Mouse (Mus musculus): ENCODE data around the gene Hoxc8. TPM values are rescaled to one million over a fixed set of nuclear protein-coding genes. Genes with fewer than 3 reads are reported as not detected.
A peak's percentile ranks its signal among the peaks of the same experiment; 100 is the strongest.

The Hoxc8 gene
- polyA plus RNA-seq, 1 experiment: 2.6 TPM

- Histone ChIP-seq H3K4me3 (replicated peaks; ENCODE audit: control insufficient read depth, low read depth, low read length) (no peak overlapping the region), H3K27ac (ENCODE audit: control insufficient read depth, insufficient read depth, low read depth, low read length, poor library complexity) (no peak overlapping the region), H3K4me1 (ENCODE audit: control insufficient read depth, insufficient read depth, low read length) (no peaks in the 10 kb centered on the region)
- 14% methylated on average over 13 of the region's 13 CpGs for WGBS
- TF ChIP-seq POLR2A (IDR thresholded peaks at IDR 0.05; ENCODE audit: borderline replicate concordance, control insufficient read depth, low read depth, low read length): no peak
- TF ChIP-seq CTCF (IDR thresholded peaks at IDR 0.05; ENCODE audit: control insufficient read depth, insufficient read depth, low read length): no peak
Measured at GRCm38 (mm10) chr15:102962492-102962891, 27.9 kb upstream of the Hoxc8 start.

GRCm38 (mm10) chr15:102963259-102963658 is 27.1 kb upstream of the Hoxc8 start:
- WGBS: 12% methylated on average over 8 of the region's 8 CpGs
- Histone ChIP-seq H3K27ac (ENCODE audit: control insufficient read depth, insufficient read depth, low read depth, low read length, poor library complexity) (no peak overlapping the region), H3K4me3 (replicated peaks; ENCODE audit: control insufficient read depth, low read depth, low read length) (no peak overlapping the region), H3K4me1 (ENCODE audit: control insufficient read depth, insufficient read depth, low read length) (no peaks in the 10 kb centered on the region)
- TF ChIP-seq POLR2A (IDR thresholded peaks at IDR 0.05; ENCODE audit: borderline replicate concordance, control insufficient read depth, low read depth, low read length) (no peak), CTCF (IDR thresholded peaks at IDR 0.05; ENCODE audit: control insufficient read depth, insufficient read depth, low read length) (no peak)

GRCm38 (mm10) chr15:102963671-102964640 is 26.5 kb upstream of the Hoxc8 start:
- H3K4me3 ChIP-seq (replicated peaks; ENCODE audit: control insufficient read depth, low read depth, low read length): no peak overlapping the region
- TF ChIP-seq CTCF (IDR thresholded peaks at IDR 0.05; ENCODE audit: control insufficient read depth, insufficient read depth, low read length) (no peak), POLR2A (IDR thresholded peaks at IDR 0.05; ENCODE audit: borderline replicate concordance, control insufficient read depth, low read depth, low read length) (no peak)
- 4% methylated on average over 28 of the region's 28 CpGs for WGBS
- no peaks in the 10 kb centered on the region for H3K4me1 ChIP-seq (ENCODE audit: control insufficient read depth, insufficient read depth, low read length)
- no peak overlapping the region for H3K27ac ChIP-seq (ENCODE audit: control insufficient read depth, insufficient read depth, low read depth, low read length, poor library complexity)

GRCm38 (mm10) chr15:102965003-102965891 is 25.2 kb upstream of the Hoxc8 start:
- WGBS: 13% methylated on average over 26 of the region's 26 CpGs
- no peak for TF ChIP-seq CTCF (IDR thresholded peaks at IDR 0.05; ENCODE audit: control insufficient read depth, insufficient read depth, low read length)
- no peak for TF ChIP-seq POLR2A (IDR thresholded peaks at IDR 0.05; ENCODE audit: borderline replicate concordance, control insufficient read depth, low read depth, low read length)
- H3K4me3 ChIP-seq (replicated peaks; ENCODE audit: control insufficient read depth, low read depth, low read length): no peak overlapping the region

GRCm38 (mm10) chr15:102965892-102966775 is 24.3 kb upstream of the Hoxc8 start:
- Histone ChIP-seq H3K27ac (ENCODE audit: control insufficient read depth, insufficient read depth, low read depth, low read length, poor library complexity) (no peak overlapping the region), H3K4me1 (ENCODE audit: control insufficient read depth, insufficient read depth, low read length) (no peaks in the 10 kb centered on the region), H3K4me3 (replicated peaks; ENCODE audit: control insufficient read depth, low read depth, low read length) (no peak overlapping the region)
- TF ChIP-seq POLR2A (IDR thresholded peaks at IDR 0.05; ENCODE audit: borderline replicate concordance, control insufficient read depth, low read depth, low read length): no peak
- TF ChIP-seq CTCF (IDR thresholded peaks at IDR 0.05; ENCODE audit: control insufficient read depth, insufficient read depth, low read length): peak; percentile 69
- 5% methylated on average over 28 of the region's 30 CpGs for WGBS

More at GRCm38 (mm10) chr15:102965003-102965891, 25.2 kb upstream of the Hoxc8 start:
- no peak overlapping the region for H3K27ac ChIP-seq (ENCODE audit: control insufficient read depth, insufficient read depth, low read depth, low read length, poor library complexity)
- H3K4me1 ChIP-seq (ENCODE audit: control insufficient read depth, insufficient read depth, low read length): no peaks in the 10 kb centered on the region

GRCm38 (mm10) chr15:102966776-102967311 is 23.6 kb upstream of the Hoxc8 start, which contains the start of gene Hoxc10:
Gene Hoxc10 (plus strand): TSS chr15:102966796.
- no peaks in the 10 kb centered on the region for H3K4me1 ChIP-seq (ENCODE audit: control insufficient read depth, insufficient read depth, low read length)
- no peak within 1 kb of the TSS for H3K27ac ChIP-seq (ENCODE audit: control insufficient read depth, insufficient read depth, low read depth, low read length, poor library complexity)
- WGBS: 5% methylated on average over 27 of the region's 27 CpGs
- no peak for TF ChIP-seq CTCF (IDR thresholded peaks at IDR 0.05; ENCODE audit: control insufficient read depth, insufficient read depth, low read length)
- no peak for TF ChIP-seq POLR2A (IDR thresholded peaks at IDR 0.05; ENCODE audit: borderline replicate concordance, control insufficient read depth, low read depth, low read length)
- no peak within 1 kb of the TSS for H3K4me3 ChIP-seq (replicated peaks; ENCODE audit: control insufficient read depth, low read depth, low read length)

GRCm38 (mm10) chr15:102967312-102967510 is 23.2 kb upstream of the Hoxc8 start, which contains the start of gene Hoxc5:
Gene Hoxc5 (plus strand): TSS chr15:102967443.
- H3K27ac ChIP-seq (ENCODE audit: control insufficient read depth, insufficient read depth, low read depth, low read length, poor library complexity): no peak within 1 kb of the TSS
- H3K4me3 ChIP-seq (replicated peaks; ENCODE audit: control insufficient read depth, low read depth, low read length): no peak within 1 kb of the TSS
- no peak for TF ChIP-seq CTCF (IDR thresholded peaks at IDR 0.05; ENCODE audit: control insufficient read depth, insufficient read depth, low read length)
- TF ChIP-seq POLR2A (IDR thresholded peaks at IDR 0.05; ENCODE audit: borderline replicate concordance, control insufficient read depth, low read depth, low read length): no peak
- WGBS: 7% methylated on average over 12 of the region's 12 CpGs
- H3K4me1 ChIP-seq (ENCODE audit: control insufficient read depth, insufficient read depth, low read length): no peaks in the 10 kb centered on the region

Data from bone marrow, adult 2 months (tissue).